Mouse (Mus musculus): ENCODE measurements at regions not wholly inside any gene's neighbourhood (a gene's known extent, or its start where the extent isn't known, plus 50 kb on each side); places are given as distances from the start of the nearest gene placed in this dataset.
"Not testable (repeated sequence)": the region's sequence is repeated elsewhere in the genome, so short reads cannot be mapped to it uniquely, and the experiment has no call there.

DNA sequence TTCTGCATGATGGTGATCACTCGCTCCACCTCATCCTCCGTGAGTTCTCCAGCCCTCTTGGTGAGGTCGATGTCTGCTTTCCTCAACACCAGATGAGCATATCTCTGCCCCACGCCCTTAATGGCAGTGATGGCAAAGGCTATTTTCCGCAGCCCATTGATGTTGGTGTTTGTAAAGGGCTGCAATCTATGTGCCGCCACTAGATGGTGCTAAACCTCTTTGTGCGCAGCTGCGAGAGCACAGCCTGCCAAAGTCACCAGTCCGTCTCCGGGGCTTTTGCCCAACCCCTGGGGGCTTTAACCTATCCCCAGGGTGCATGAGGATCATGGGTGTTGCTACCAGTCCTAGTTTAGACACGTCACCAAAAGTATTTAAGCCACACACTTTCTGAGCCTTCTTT, 140.9 kb upstream of the Cts3 start:
- WGBS (ENCODE audit: insufficient replicate concordance) = 18% methylated on average over 11 of the region's 11 CpGs
- not testable (repeated sequence) for H3K9ac ChIP-seq (ENCODE audit: low read depth, low read length); H3K27ac ChIP-seq (ENCODE audit: low read depth, low read length)

DNA sequence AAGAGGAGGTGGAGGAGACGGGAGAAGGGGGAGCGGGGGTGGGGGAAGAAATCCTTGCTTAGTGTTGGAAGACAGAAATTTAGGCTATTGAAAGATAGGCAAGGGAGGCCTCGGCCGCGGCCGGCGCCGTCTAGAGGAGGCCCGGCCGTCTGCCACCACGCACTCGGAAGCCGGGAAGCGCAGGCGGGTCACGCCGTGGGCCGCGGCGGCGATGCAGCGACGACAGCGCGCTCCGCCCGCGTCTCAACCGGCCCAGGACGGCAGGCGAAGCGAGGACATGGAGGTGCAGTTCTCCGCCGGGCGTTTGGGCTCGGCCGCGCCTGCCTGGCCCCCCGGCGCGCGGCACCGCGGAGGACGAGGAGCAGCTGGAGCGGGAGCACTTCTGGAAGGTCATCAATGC, 95.8 kb upstream of the Cts3 start:
- Histone ChIP-seq H3K27me3 (ENCODE audit: control insufficient read depth, insufficient read depth, low read length) (no peaks in the 10 kb centered on the region), H3K9ac (ENCODE audit: low read depth, low read length) (no peak overlapping the region), H3K4me2 (peak overlapping the region; percentile 54), H3K9me3 (replicated peaks; ENCODE audit: control insufficient read depth, low read length) (no peaks in the 10 kb centered on the region), H3K36me3 (ENCODE audit: control insufficient read depth, insufficient read depth, low read length) (no peaks in the 10 kb centered on the region), H3K4me3 (ENCODE audit: low read depth, low read length) (peak overlapping the region; percentile 26), H3K27ac (ENCODE audit: low read depth, low read length) (no peak overlapping the region), H3K4me1 (ENCODE audit: control insufficient read depth, insufficient read depth, low read length) (no peaks in the 10 kb centered on the region)
- no peak for ATAC-seq (replicated peaks; ENCODE audit: insufficient number of reproducible peaks, low FRiP score, low TSS enrichment)
- 3% methylated on average over 46 of the region's 46 CpGs for WGBS (ENCODE audit: insufficient replicate concordance)

More for the DNA sequence above, 140.9 kb upstream of the Cts3 start:
- H3K36me3 ChIP-seq (ENCODE audit: control insufficient read depth, insufficient read depth, low read length); H3K27me3 ChIP-seq (ENCODE audit: control insufficient read depth, insufficient read depth, low read length); H3K4me3 ChIP-seq (ENCODE audit: low read depth, low read length); H3K4me1 ChIP-seq (ENCODE audit: control insufficient read depth, insufficient read depth, low read length); H3K4me2 ChIP-seq; ATAC-seq (replicated peaks; ENCODE audit: insufficient number of reproducible peaks, low FRiP score, low TSS enrichment); H3K9me3 ChIP-seq (replicated peaks; ENCODE audit: control insufficient read depth, low read length): not testable (repeated sequence)
